Mouse (Mus musculus) cerebellum, postnatal 4 days (tissue): Measurements from ENCODE around the gene Astn1.

Experiments used
- DNase-seq, 2 experiments: peaks; one replicate each; pipeline ENCODE4 v3.0.0; 2022; ENCODE audit warnings: low spot score in 2 of 2, mixed read lengths in 1 of 2

Gene Astn1

DNA sequence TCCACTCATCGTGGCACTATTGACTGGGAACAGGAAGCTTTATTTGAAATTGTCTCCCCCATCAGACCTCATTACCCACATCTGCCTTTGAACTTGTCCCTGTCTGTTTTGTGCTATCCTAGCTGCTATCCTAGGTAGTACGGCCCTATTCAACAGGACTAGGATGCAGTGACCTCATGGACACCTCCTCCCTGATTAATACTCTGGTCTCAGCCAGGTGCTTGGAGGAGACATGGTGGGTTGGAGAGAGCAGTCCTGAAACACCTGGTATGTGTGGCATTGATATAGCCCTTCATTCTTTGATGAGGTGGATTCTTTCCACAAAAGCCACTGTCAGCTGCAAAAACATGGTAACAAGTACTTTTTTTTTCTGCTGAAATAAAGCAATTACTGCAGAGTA, 52.1 kb downstream of the Astn1 start:
- DNase-seq: no peak

DNA sequence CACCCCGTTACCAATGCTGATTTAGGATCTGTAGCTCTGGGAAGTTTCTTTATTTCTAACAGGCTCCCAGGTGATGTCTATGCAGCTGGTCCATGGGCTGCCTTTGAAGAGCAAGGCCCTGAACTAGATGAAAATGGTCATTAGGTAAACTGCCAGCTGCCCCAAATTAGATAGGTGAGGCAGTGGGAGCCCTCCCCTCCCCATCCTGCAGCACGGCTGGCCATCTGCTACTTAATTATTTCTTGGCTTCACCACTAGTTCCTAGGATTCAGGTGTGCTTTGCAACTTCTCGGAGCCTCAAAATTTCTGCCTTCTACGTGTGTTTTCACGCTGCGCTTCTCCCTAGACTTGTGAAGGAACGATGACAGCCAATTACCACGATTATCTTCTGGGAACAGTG, 59.4 kb downstream of the Astn1 start:
- DNase-seq: no peak

DNA sequence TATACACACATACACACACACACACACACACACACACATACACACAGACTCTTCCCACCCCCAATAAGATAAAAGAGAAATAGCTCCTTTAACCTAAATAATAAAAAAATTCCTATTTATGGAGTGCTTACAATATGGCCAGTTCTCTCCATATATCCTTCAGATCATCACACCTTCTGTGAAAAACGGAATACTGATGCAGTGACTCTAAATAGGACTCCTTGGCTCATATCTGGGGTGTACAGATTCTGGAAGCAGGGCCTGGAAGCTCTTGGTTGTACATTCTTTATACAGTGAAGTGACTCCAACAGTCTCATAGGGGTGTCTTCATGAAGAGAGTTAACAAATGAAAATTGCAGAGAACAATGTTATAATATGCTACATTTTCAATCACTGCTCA, 60.7 kb downstream of the Astn1 start:
- no peak for DNase-seq

DNA sequence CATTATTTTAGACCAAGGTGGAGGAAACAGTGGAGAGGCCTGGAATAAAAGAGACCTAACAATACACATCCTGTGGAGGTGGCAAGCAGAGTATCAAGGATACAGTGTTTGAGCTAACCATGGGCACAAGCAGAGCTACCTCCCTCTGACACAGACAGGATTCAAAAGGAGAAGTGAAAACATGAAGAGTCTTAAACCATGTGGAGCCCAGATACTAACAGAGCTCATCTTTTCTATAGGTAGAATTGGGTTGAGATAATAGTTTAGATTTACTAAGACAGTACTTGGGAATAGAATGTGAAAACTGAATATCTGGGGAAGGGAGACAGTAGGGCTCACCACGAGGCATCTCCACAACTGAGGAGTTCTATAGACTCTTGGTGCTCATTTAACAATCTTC, 84.0 kb downstream of the Astn1 start:
- DNase-seq: no peak

DNA sequence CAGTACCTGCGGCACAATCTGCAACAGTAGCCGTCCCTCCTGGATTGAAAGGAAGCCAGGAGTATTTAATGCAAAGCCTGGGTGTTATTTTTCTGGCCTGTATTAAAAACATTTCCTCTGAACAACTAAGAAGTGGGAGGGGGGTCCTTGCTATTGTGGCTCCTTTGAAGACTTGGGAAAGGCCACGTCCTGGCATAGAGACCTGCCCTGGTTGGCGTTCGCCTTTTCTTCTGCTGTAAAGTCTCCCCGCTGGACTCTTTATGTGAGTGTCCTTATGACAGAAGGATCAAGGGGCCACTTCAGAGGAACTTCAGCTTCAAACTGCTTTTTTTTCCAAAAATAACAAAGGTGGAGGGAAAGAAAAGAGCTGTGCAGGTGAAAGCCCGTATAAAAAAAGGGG, 85.9 kb downstream of the Astn1 start:
- DNase-seq: no peak

DNA sequence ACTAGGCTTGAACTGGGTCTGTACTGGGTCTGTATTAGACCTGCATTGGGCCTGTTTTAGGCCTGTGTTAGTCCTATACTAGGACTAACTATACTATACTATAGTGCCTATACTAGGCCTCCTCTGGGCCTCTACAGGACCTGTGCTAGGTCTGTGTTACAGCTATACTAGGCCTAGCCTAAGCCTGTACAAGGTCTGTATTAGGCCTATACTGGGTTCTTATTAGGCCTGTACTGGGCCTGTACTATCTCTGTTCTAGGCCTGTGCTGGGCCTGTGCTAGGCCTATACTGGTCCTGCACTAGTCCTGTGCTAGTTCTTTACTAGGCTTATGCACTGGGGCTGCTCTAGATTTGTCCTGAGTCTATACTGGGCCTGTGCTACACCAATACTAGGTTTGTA, 90.6 kb downstream of the Astn1 start:
- DNase-seq: no peak

DNA sequence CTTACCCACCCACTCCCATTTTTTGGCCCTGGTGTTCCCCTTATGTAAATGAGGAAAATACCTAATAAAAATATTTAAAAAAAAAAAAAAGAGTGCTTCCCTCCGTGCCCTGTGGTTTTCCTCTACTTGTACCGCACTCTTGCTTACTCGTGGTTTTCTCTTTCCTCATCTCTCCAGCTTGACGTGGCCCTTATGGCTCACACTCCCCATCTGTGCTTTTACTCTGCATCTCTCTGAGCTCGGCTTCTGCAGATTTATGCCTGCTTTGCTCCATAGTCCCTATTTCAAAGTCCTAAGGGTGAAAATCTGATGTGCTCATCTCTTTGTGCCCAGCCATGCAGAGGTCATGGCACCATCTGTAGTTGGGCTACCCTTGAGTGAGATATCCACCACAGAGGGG, 91.5 kb downstream of the Astn1 start:
- DNase-seq: no peak

DNA sequence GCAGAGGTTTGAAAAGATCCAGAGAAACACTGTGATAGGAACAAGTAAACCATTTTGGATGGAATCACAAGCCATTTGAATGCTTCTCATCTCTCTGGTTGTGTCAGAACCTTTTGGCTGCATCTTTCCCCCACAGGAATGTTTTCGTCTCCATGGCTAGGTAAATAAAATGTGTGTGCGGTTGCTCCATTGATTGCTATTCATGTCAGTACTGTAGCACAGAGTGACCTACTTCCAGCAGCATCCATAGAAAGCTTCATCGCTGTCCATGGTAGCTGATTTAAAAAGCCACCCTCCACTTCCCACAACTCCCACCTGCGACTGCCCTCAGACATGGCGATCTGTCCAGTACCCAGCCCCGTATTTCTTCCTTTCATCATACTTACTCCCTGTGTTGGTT, 101.9 kb downstream of the Astn1 start:
- no peak for DNase-seq

DNA sequence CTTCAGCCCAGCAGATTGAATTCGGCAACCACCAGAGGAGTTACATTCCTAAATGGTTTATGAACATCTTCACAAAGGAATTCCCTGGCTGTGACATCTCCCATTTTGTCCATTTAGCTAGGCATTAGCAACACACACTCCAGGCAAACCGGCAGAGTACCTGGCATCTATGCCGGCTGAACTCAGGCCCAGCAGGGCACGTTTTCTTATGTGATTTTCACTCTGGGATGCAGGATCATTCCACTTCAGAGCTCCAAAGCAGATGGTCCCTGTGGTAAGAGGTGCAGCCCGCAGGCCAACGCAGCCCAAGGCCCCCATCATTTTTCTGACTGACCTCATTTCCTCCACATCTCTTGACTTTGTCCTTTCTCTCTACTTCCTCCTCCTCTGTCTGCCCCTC, 103.2 kb downstream of the Astn1 start:
- DNase-seq: no peak

DNA sequence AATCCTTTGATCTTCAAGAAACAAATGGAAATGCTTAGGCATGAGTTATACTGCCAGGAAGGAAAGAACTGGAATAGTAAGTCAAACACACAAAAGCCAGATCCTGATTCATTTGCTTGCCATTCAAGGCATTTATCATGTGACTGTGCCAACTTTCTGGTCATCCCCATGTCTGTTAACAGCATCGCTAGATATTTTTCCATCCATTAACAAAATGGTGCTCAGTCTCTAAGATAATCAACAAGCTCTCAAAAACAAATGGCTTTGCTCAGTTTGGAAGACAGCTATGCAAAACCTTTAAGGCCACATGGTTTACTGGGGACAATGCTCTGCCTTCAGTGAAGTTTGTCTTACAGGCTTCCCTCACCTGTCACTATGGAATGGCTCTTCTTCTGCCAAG, 115.8 kb downstream of the Astn1 start:
- no peak for DNase-seq

DNA sequence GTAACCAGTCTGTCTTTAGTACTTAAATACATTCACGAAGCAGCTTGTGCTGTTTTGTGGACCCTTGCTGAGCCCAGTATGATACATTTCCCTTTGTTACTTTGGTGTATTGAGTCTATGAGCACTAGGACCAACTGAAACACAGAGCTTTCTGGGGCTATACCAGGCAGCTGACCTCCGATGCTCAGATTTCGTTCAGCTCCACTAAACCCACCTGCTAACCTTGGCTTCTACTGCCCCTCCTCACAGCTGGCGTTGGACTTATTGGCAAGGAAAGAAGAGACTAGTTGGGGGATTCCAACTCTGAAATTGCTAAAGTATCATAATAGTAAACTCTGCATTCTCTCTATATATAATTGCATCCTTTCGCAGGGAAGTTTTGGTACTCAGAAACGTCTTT, 118.2 kb downstream of the Astn1 start:
- peak in 1 of 2 experiments; percentile 43 for DNase-seq

DNA sequence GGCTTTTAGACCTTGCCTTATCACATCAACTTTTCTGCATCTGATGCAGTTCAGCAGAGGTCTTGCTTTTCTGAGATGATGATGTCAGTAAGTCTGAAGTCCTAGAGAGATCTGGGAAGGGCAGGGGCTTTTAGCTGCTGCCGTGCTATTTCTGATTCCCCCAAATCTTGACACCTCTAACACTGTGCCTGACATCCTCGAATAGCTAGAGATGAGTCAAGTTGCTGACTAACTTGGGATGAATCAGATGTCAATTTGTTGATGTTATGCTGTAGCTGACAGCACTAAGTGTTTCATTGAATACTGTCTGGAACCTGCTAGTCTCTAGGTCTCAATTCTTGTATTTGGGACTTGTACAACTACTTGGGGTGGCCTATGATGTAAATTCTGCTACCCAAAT, 121.7 kb downstream of the Astn1 start:
- no peak for DNase-seq

DNA sequence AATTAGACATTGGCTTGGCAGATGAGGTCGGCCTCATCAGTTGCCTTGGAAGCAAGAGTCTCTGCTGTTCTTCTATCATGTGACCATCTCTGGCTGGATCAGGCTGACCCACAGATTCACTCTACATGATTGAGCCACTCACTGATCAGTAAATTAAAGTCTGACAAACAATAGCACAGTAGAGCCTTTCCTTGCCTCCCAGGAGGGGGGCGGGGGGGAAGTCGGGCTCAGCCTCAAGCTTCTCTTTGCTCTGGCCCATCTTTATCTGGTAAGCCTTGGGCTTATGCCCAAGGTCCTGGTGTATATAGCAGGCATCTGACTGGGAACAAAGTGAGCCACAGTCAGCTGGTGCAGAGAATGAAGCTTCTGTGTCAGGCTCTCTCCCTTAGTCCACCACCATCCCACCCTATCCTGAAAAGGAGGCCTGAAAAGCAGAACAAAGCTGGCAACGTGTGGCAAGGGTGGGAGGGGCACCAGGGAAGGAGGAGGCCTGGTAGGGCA, 127.5 kb downstream of the Astn1 start:
- DNase-seq: peak in 1 of 2 experiments; percentile 40

DNA sequence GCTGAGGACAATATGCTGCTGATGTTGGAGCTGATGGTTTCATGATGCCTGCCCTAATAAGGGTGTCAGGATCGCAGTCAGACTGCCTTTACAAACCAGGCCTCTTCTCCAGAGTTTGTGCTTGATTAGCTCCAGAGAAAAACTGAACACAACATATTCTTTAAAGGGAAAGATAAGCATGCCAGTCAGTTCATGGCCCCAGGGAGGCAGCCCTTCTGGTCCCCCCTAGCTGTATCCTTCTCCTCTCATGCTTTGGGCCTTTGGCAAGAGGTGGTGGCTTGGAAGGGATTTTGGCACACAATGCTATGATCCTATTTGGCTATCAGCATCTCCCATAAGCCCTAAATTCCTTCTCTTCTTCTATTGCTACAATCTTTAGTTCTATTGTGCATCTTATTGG, 128.1 kb downstream of the Astn1 start:
- no peak for DNase-seq

DNA sequence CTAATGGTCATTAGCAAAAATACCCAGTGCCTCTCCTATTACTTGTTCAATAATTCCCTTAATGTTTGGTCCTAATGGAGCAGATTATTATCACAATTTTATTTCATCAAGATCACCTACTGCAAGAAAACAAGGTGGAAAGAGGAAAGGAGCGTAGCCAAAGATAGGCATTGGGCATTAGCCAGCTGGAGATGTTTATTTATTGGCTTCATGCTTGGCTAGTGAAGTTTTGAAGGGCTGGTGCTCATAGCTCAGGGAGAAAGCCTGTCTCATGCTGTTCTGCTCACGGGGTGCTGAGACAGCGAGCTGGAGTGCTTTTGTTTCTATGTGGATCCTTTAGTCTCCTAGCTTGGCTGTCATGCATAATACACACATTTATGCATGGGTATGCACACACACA, 131.2 kb downstream of the Astn1 start:
- DNase-seq: no peak

DNA sequence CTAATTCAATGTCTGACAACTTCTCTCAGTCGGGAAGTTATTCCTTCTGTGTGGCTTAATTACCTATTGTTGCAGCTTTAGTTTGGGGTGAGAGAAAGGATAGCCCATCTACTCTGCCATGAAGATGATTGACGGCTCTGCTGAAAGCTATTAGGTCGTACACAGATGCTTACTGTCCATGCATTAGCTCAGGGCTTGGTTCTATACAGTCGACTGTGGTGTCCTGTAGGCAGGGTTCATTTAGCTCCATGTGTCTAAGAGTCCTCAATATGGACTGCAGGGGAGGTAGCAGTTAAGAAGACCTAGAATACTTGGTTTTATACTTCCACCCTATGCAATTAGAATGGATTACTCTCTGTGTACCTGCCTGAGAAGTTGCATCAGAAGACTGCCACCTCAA, 138.1 kb downstream of the Astn1 start:
- no peak for DNase-seq

DNA sequence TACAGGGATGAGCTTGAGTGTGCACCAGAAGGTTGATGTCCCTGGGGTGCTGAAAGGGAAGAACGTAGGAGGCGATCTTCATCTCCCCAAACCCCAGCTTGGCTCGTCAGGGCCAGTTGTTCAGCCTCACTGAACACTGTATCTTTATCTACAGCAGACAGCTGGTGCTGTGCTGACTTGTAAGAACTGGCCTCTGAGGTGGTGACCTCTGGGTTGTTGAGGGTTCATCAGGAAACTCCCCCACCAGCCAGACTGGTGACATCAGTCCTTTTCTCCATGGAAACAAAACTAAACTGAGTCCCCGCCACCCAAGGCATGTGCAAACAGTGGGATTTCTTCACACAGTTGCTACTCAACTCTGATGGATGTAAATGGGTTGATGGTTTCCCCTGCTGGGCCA, 138.9 kb downstream of the Astn1 start:
- no peak for DNase-seq

DNA sequence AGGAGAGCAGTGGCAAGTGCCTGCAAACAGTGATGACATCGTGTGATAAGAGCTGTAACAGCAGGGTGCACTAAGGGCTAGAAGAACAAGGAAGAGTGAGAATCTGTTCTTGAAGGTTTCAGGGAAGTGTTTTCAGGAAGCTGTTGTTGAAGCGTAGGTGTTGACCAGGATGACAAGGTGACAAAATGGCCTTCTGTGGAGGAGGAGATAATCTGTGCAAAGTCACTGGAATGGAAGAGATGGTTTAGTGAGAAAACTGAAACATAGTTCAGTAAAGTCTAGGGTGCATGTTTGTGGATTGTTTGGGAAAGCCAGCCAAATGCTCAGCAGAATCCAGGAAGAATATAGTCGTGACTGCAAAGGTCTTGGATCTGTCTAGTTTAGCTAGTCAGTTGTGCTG, 145.5 kb downstream of the Astn1 start:
- DNase-seq: no peak

DNA sequence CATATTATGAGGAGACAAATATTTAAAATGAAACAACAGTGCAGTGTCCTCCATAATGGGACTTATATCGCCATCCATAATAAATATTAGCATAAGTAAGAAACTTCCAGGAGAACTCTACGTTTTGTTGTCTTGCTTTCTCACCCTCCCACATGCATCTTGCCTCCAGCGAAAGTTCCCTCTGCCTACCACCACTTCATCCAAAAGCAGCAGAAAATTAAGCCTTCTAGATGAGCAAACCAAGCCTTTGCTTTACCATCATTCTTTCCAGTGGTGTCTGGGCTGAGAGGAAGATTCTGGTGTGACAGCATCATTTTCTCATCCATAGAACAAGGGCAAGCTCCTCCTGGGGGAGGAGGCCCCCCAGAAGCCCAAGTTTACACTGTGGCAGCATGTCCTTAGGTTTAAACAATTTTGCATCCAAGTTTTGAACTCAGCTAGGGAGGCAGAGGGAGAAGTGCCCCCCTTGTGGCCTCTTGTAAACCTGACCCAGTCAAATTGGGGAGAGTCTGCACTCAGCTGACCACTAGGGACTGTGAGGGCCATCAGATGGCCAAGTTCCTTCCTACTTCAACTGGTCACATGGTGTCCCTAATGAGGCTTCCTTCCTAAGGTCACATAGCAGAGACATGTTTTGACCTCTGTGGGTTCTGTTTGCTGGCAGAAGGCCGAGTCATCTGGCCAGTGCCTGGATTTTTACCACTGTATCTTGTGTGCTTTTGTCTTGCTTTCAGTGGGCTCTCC, 147.2 kb downstream of the Astn1 start:
- no peak for DNase-seq

DNA sequence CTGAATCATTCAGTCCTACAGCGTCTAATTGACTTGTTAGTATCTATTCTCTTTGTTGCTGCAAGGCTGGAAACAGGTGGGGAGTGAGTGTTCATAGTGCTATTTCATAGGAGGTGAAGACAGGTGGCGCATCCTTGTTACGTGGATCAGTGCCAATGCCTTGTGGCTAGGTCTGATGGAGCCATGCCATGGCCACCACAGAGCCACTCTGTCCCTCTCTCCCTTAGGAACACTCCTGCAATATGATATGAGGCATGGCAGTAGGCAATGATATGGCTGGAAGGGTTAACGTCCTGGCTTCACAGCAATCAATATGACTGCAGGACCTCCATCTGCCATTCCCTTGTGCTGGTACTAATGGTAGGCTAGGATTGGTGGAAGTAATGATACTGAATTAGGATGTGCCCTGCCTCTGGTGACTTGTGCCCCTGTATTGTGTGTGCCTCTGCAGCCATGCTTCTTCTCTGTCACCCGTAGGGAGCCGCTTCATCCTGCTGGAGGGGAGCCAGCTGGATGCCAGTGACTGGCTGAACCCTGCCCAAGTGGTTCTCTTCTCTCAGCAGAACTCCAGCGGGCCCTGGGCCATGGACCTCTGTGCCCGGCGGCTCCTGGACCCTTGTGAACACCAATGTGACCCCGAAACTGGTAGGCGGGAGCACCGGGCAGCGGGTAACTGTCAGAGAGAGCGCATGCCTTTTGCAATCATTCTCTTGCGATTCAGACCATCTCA, 148.6 kb downstream of the Astn1 start:
- DNase-seq: peak in 1 of 2 experiments; percentile 71

DNA sequence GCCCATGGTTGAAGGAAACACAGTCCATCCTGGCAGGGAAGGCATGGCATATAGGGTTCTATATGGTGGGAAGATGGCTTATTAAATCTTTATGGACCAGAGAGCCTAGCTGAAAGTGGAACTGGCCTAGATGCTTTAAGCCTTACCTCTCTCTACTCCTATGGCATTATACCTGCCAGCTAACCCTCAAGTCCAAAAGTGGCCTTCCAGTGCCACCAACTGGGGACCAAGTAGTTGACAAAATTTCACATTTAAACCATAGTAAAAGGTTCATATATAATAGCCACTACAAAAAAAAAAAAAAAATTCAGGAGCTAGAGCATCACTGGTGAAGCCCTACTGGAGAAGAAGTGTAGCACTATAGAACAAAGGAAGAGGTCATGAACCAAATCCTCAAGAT, 150.0 kb downstream of the Astn1 start:
- DNase-seq: no peak

DNA sequence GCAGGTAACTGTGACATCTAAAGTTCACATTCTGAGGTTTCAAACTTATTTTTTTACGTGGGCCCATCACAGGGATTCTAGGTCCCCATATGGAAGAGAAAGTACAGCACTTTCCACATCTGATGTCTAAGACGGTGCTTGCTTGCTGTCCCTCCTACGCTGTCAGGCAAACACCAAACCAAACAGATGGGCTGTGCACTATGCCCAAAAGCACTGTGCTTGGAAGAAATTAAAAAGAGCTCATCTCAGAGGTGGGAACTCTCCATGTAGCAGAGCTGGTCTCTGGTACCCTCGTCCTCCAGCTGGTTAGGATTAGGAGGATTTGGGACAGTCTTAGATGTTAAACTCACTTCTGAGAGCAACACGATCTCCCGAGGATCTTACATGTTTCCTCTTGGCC, 150.6 kb downstream of the Astn1 start:
- no peak for DNase-seq

DNA sequence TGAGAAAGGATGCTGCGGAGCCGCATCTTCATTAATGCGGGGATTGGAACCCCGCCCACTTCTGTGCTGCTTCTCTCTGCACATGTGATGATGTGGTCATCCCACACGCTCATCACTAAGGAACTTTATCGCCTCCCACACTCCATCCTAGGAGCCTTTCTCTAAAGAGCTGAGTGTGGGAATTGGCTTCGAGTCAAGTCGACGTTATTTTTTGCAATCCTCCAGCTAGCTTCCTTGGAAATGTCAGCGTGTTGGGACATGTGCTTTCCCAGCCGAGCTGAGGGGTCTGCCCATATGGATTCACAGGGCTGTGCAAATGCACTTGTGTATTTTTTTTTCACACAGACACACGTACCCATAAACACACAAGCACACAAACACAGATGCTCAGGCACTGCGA, 151.5 kb downstream of the Astn1 start:
- DNase-seq: no peak
